Mouse (Mus musculus): ENCODE results near the gene Selplg.
A peak's percentile ranks its signal among the peaks of the same experiment; 100 is the strongest.

Selplg gene

DNA sequence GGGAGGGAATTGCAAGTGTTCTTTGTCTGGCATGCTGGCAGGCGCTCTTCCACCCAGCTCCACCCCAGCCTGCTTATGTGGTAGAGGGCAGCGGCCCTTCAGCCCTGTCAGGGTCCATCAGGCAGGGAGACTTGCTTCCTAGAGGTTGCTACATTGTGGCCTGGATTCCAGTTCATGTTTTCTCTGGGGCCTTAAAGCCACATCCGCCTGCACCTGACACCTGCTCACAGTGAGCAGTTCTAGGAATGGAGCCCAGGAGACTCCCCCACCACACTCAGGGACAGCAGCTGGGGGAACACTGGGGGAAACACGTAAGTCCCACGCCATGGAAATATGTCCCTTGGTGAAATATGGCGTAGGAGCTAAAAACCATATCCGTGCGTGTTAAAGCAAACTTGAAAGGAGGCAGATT is at the start of gene Selplg:
Selplg (minus strand) TSS at position 155 of the 412 bp plus-strand sequence.
- no peak for DNase-seq (ENCODE audit: low spot score)

DNA sequence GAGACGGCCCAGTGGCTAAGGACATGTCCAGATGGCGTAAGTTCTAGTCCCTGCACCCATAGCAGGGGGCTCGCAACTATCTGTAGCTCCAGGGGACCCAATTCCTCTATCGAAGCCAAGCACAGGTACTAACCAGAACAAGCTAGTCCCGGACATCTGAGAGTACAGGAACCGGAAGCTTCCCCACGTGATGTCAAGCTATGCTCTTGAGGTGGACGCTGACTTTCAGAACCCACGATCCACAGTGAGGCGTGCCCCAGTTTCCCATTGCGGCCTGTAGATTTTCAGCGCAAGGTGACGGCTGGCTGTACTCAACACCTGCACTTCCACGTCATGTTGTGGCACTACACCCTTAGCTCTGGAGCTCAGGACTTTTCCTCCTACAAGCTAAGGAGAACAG is 48.7 kb upstream of the Selplg start:
- no peak for DNase-seq (ENCODE audit: low spot score)

DNA sequence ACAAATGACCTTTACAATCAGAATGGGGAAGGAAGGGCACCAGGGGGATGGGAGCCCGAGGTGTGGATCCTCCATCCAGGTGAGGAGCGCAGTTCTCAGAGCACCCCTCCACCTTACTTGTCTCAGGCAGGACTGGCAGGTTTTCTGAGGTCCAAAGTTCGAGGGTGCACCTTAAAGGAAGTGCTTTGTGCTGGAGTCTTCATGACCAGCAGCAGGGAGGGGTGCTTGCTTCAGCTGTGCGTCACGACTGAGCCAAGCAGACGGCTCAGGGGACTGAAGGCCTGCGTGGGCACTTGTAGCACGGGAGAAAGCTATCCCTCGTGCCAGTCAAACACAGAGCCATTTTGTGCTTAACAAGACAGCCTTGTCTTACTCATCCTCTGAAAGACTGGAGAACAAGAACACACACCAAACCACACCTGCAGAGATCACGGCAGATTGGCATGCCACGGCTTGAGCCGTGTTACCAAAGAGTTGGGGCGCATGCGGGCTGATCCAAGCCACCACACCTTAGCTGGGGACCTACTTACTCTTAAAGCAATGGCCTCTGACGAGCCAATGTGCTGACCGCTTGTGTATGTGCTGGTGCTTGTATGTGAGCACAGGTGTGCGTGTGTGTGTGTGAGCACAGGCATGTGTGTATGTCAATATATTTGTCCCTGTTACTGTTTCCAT is 46.6 kb upstream of the Selplg start:
- no peak for DNase-seq (ENCODE audit: low spot score)

DNA sequence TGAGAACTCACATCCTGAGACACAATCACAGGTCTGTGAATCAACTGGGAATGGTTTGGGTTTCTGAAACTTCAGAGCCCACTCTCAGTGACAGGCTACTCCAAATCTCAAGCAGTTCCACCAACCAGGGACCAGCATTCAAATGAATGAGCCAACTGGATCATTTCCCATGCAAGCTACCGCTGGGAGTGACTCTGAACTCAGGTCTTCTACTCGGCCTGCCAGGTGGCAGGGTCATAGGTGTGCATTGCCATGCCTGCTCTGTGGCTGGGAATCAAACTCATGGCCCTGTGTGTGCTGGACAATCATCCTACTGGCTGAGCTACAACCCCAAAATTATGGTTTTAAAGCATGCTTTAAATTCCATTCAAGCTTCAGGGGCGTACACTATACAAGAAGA is 45.1 kb upstream of the Selplg start:
- no peak for DNase-seq (ENCODE audit: low spot score)

DNA sequence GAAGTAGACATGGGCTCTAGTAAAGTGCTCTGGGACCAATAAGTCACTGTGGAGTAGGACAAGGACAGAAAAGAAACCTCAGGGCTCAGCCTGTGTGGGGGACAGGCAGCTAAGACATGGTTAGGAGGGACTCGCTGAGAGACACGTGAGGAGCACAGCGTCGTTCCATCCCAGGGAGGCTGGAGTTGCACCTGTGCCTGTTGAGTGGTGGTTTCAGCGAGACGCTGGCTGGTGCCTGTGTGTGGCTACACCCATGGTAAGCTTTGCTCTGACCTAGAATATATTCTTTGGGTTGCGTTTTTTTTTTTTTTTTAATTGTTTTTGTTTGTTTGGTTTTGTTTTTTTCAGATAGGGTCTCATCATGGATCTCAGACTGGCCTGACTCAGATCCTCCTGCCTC is 43.7 kb upstream of the Selplg start:
- no peak for DNase-seq (ENCODE audit: low spot score)

DNA sequence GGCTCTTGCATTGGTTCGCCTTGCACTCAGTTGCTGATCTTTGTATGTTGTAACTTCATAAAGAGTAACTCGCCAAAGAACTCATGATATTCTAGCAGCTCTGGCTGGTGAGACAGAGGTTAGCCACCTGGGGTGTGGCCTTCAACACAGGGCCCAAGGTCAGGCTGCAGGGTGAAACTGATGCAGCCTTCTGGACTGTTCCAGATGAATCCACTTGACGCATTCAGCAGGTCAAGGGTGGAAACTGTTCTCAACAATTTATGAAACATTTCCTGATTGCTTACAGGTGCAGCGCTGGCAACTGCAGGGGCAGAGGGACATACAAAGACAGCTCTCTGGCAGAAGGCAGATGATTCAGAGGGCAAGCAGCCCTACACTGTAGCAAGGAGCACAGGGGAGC is 43.2 kb upstream of the Selplg start:
- no peak for DNase-seq (ENCODE audit: low spot score)

DNA sequence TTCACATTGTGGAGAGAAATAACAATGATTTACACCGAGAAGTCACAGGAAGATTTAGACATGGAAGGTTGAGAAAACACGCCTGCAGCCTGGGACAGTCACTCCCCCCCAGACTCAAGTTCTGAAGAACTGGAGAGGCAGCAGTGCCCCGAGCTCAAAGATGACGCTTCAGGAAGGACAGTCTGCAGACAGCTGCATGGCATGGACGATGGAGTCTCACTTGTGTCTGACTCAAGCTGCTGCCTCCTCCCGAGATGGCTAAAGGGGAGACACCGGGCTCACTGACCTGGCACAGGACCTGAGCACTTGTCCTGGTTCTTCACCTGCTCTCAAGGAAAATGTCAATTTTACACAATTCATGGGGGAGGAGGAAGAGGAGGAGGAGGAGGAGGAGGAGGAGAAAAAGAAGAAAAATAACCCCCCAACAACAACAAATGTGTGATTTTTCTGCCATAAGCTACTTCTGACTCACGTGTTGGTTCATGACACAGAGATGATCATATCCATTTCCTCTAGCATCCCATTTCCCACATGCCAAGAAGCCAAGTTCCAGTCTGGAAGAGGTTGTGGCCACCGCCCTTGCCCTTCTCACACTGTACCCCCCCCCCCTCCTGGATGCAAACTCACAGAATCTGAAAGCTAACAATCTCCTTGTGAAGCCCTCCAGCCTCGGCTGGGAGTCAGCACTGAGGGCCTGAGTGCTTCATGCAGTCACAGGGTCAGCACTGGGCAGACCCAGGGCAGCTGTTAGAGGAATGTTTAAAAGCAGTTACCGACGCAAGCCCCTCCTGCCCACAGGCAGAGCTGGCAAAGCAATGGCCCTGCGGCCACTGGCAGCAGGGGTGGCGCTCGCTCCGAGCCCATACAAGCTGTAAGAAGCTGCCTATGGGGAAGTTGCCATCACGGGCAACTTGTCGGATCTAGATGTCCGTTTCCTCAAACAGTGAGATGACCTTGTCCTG is 41.9 kb upstream of the Selplg start:
- DNase-seq (ENCODE audit: low spot score), result no peak

DNA sequence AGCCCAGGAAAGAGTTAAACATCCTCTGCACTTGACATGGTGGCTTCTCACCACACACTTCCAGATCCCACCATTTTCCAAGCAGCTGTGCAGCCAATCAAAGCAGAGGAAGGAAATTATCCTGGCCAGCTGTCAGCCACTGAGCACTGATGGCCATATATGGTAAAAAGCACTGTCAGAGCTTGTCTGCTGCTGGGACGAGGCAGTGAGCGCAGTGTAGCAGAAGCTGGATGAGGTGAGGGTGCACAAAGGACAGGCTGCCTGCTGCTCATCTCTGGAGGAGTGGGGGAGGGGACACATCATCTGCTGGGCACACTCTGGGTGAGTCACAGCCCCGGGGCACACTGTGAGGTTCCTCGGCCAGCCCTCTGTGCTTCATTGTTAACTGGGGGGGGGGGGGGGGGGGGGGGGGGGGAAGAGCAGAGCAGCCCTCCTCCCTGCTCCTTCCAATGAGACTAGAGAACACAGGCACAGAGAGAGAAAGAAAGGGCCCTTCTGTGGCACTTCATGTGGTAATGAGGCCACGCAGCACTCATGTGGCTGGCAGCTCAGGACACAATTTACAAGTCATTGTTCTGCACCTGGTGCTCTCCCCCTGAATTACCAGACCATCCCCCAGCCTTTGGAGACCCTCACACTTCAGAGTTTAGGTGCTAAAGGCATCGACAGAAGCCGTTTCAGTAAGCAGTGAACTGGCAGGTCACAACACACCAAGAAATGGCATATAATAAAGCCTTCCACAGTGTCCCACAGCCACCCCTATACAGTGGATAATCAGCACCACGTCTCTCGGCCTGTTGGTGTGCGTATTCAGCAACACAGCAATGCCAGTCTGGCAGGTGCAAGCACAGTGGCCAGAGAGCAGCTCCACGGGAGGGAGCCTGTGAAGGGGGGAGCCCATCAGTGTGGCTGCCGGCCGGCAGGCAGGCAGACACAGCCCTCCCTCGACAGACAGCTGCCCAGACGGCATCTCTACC is 40.8 kb upstream of the Selplg start:
- DNase-seq (ENCODE audit: low spot score), result peak; percentile 78

DNA sequence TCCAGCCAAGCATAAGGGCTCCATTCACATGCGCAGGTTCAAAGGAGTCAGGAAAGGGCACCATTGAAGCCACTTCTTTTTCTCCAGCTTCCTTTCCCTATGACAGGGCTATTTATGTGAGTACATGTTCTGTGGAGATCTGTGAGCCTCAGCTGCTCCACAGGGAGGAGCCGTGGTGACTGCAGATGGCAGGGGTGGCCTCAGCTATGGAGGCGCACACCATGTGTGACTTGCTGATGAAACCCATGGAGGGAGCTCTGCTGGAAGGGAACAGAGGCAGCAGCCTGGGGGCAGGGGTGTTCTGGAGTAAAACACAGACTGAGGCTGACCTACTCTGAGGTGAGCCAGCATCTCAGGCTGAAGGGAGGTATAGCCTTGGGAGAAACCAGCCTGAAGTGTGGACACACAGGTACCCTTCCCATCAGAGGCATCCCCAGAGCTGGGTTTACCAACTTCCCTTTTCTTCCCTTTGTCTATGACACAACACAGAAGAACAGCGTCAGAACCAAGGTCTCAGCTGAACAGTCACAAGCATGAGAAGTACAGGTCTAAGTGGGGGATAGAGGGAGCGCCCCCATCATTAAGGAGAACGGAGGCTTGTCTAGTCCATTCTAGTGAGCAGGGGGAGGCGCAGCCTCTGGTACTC is 39.6 kb upstream of the Selplg start:
- DNase-seq (ENCODE audit: low spot score), result no peak

DNA sequence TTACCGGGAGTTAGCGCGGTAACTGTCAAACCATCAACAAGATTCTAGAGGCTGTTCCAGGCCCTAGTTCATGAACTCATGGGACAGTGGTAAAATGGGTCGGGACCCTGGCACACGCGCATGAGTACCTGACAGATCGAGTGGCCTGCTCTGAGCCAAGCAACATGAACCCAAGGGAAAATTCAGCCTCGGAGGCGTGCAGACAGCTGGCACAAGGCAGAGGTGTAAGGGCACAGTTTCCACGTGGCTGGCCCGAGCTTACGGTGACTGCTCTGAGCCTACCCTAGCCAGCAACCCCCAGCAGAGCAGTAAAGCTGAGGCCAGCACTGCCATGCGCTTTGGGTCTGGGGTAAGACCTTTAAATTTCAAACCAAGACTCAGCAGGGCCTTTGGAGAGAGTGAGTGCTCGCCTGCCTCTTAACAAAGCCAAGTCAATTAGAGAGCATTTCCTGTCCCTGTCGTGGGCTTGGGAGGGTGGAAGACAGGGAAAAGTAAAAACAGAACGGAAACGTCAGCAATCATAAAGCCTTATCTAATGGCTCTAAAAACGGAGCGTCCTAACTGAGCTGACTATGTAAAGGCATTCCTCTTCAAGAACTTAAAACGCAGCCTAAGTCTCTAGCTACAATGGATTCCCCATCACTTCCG is 38.1 kb upstream of the Selplg start:
- DNase-seq (ENCODE audit: low spot score), result no peak

DNA sequence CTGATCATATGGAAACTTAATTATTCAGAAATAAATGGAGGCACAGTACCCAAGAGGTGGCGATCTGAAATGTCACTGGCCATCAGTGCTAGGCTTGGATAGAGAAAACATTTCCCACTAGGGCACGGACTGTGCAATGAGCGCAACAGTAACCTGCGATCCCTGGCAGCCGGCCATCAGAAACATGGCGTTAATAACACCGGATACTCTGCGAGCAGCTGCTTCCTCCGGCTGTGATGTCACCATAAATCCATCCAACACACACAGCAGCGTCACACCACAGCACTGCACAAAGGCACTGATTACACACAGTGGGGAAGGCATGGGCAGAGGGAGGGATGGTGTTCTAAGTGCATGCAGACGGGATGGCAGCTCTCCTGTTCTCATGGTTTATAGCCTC is 36.7 kb upstream of the Selplg start:
- DNase-seq (ENCODE audit: low spot score), result peak; percentile 64

DNA sequence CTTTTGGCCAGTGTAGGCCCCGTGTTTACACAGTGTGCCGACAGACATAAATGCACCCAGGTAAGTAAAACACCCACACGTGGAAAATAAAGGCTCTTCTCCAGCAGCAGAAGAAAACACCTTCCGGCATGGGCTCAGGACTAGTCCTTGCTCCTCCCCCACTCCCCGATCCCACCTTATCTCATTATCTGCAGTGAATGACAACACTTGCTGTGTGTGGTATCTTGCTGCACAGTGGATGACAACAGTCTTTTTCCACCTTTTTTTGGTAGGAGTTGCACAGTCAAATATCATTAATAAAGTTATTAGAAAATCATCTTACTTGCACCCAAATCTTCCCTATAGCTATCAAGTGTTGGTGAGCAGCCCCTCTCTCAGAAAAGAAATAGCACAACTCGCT is 32.5 kb upstream of the Selplg start:
- DNase-seq (ENCODE audit: low spot score), result no peak

DNA sequence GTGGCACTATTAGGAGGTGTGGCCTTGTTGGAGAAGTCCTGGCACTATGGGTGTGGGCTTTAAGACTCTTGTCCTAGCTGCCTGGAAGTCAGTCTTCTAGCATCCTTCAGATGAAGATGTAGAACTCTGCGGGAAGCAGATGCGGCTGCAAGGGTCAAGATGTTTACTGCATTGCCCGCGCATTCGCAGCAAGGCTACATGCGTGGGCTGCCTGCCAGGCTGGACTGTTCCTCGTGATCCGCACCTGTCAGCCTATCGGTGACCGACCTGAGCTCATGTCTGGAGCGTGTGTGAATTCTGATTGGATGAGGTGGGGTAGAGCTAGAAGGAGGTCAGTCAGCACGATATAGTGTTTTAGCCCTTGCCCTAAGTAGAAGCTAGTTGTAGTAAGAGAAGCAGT is 31.6 kb upstream of the Selplg start:
- no peak for DNase-seq (ENCODE audit: low spot score)

DNA sequence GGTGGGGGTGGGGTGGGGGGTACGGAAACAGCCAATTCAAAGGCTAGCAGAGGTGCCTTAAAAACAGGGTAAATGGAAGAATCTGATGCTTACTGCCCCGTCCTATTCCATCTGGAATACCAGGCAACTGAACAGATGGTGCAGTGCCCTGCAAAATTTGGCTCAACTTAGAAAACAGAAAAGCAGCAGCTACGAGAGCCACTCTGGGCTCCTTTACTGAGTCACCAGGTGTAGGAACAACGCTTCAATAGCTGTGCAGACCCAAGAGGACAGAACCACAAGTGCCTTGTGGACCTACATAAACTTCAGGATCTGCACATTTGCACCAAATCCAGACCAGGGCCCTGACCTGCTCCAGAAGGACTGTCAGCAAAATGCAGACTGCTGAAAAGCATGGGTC is 30.0 kb upstream of the Selplg start:
- DNase-seq (ENCODE audit: low spot score), result no peak

DNA sequence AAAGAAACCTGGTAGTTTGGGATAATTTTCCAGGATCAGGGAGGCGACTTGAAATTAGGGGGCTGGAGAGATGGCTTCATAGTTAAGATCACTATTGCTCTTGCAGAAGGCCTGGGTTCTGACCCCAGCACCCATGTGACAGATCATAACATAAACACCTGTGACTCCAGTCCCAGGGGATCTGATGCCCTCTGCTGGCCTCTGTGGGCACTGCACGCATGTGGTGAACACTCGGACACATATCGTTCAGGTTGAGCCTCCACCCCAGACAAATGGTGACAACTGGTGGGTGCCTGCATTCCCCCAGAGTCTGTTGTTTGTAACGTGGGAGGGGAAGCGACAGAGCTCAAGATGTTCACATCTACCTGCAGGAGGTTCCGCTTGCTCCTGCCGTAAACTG is 28.9 kb upstream of the Selplg start:
- no peak for DNase-seq (ENCODE audit: low spot score)

DNA sequence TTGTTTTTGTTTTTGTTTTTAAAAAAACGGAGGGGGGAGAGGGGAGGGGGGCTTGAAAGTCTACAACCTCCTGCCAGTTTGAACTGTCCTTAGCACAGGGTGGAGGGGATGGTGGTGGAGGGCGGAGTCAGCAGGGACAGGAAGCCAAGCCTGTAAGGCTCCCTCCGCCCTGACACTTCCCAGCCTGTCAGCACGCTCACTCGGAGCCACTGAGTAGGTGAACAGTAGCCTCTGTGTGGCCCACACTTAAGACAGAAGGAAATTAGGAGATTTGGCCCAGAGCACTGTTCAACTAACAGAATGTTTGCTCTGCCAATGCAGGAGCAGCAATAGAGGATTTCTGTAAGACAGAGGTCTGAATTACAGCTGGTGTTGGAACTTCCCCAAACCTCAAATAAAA is 26.5 kb upstream of the Selplg start:
- peak; percentile 54 for DNase-seq (ENCODE audit: low spot score)

DNA sequence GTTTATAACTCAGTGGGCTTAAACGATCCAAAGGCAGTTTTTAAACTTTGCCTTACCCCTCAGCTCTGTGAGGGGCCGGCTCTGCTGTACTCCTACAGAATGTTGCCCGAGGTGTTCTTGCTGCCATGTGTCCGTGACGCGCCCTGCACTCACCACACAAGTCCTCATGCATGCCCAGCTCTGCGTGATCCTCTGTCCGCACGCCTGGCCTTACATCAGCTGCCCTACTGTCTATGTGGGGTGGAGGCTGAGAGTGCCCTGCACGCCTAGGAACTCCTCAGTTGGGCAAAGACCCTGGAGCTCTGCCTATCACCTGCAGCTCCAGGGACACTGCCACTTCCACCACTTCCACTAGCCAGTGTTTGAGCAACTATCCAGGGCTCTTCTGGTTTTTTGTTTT is 26.1 kb upstream of the Selplg start:
- DNase-seq (ENCODE audit: low spot score), result no peak

DNA sequence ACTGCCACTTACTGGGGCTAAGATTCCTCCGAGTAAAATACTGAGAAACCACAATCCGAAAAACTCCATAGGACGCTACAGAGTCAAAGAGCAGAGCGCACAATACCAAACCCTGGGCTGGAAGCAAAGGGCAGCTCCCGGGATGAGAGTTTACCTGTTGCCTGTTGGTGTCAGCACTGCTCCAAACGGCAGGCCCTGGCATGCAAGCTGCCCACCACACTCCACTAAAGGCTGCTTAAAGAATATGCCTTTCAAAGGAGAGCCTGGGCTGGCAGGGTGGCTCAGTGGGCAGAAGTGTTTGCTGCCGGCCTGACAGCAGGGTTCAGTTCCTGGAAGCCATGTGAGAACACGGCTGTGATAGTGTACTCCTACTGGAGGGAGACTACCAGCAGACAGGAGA is 25.2 kb upstream of the Selplg start:
- DNase-seq (ENCODE audit: low spot score), result no peak

DNA sequence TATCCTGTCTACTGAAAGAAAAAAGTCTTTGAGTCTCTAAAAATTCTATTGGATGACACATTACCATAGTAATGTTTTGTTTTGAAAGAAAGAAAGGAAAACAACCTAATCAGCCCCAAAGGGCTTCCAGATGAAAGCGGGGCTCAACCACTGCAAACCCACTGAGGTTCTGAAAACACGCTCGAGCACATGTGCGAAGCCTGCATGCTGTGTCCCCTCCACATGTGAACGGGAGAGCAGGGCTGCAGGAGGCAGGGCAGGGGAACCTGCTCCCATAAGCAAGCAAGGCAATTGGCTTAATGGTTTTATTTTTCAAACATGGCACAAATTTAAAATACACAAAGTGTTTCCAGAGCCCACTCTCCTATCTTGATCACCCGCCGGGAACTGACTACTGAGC is 24.2 kb upstream of the Selplg start:
- DNase-seq (ENCODE audit: low spot score), result no peak

DNA sequence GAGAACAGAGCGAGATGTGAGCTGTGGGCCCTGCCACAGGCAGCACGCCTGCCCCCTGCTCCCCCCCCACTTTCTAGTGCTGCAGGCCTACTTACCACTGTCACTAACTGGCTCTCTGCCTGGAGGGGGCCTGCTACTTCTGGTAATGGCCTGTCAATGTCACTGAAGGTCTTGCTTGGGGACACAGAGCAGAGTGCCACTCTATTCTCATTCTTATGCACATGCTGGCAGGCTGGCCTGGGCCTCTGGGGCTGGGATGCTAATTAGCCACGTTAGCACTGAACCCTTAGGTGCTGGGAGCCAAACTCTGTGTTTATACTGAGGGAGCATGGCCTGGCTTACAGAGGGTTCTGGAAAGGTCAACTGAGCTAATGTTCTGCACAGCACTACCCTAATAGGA is 23.3 kb upstream of the Selplg start:
- DNase-seq (ENCODE audit: low spot score), result no peak

DNA sequence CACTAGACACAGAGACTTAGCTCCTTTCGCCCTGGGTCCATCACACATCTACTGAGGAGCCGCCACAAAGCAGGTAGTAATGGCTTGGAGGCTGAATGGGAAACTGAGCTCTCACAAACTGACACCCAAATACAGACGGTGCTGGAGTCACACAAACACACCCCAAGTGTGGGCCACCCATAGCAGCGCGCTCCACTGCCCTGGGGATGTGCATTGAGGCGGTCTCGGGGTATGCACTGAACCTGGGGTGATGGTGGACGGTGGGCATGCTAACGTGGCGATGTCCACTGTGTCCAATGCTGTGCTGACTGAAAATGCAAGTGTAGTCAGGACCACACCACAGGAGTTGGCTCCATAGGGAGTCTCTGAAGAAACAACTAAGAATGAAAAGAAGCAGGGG is 22.7 kb upstream of the Selplg start:
- no peak for DNase-seq (ENCODE audit: low spot score)
